Mouse (Mus musculus) lung, adult 2 months (tissue): ENCODE measurements at regions not wholly inside any gene's neighbourhood (a gene's known extent, or its start where the extent isn't known, plus 50 kb on each side); places are given as distances from the start of the nearest gene placed in this dataset.

Experiments
- CTCF ChIP-seq: fragments of 200-500 bp; IDR thresholded peaks from 2 replicates; pipeline ENCODE4 v1.5.1; 2011; ENCODE audit warnings: mild to moderate bottlenecking, low read length, control low read depth; ENCODE audit not compliant: insufficient read depth
- POLR2A ChIP-seq: fragments of 200-500 bp; IDR thresholded peaks from 2 replicates; pipeline ENCODE4 v1.6.1; 2011; ENCODE audit warnings: low read depth, mild to moderate bottlenecking, control low read depth, low read length, borderline replicate concordance; ENCODE audit errors: extremely low read depth

DNA sequence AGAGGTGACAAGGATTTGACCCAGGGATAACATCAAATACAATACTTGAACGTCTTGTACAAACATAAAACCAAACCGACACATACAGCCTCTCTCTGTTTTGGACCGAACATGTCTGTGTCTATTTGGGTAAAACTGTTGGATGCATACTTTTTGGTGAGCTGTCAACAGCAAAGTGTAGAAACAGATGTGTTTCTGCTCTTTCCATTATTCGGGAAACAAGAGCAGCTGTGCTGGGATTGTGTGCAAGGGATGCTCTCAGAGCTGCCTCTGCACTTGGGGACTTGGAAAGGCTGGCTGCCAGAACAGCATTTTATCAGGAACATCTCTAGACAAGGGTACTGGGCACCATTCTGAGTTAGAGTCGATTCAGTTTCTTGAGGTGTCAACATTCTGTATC, 445.0 kb downstream of the Gja1 start:
- no peak for TF ChIP-seq CTCF
- TF ChIP-seq POLR2A: no peak
